Mouse (Mus musculus) forebrain, embryonic 12.5 days (tissue): ENCODE results near the gene Tex14. TPM values are rescaled to one million over a fixed set of nuclear protein-coding genes. Genes with fewer than 3 reads are reported as not detected.

Experiments
- ATAC-seq: fragments of 200-750 bp; cut with Nextera tagmentation; 2 replicates; pipeline ENCODE4 v1.8.0; 2017; ENCODE audit warnings: moderate TSS enrichment; ENCODE audit not compliant: low FRiP score
- H3K27ac ChIP-seq: fragments of 300-500 bp; sonication (generic); 2 replicates; pipeline ENCODE4 v1.5.1; 2016; ENCODE audit warnings: mild to moderate bottlenecking
- H3K27me3 ChIP-seq: fragments of 300-500 bp; sonication (generic); 2 replicates; pipeline ENCODE4 v1.6.1; 2016; ENCODE audit warnings: mild to moderate bottlenecking
- H3K36me3 ChIP-seq: fragments of 300-500 bp; sonication (generic); replicated peaks from 2 replicates; pipeline ENCODE4 v1.6.1; 2016; ENCODE audit warnings: mild to moderate bottlenecking
- H3K4me1 ChIP-seq: fragments of 300-500 bp; sonication (generic); 2 replicates; pipeline ENCODE4 v1.6.1; 2016
- H3K4me2 ChIP-seq: fragments of 300-500 bp; sonication (generic); 2 replicates; pipeline ENCODE4 v1.6.1; 2016; ENCODE audit warnings: mild to moderate bottlenecking, moderate library complexity
- H3K4me3 ChIP-seq: fragments of 300-500 bp; sonication (generic); replicated peaks from 2 replicates; pipeline ENCODE4 v1.5.1; 2016; ENCODE audit warnings: mild to moderate bottlenecking
- H3K9ac ChIP-seq: fragments of 300-500 bp; sonication (generic); 2 replicates; pipeline ENCODE4 v1.6.1; 2016; ENCODE audit warnings: mild to moderate bottlenecking
- H3K9me3 ChIP-seq: fragments of 300-500 bp; sonication (generic); 2 replicates; pipeline ENCODE4 v1.6.1; 2016
- WGBS: fragments of 180-500 bp; shearing (Covaris S2); methylation state at CpG from one replicate; pipeline ENCODE4 v1.1.7; 2016; 5-methylcytosine and 5-hydroxymethylcytosine counted together
- polyA plus RNA-seq: library from polyadenylated mRNA; unstranded; fragments of >200 nt; fragmentation: Nextera tagmentation; extraction: Ambion mirVana; gene quantifications from 2 replicates; pipeline ENCODE4 v1.2.1, GENCODE M21; 2016

Tex14 gene
- polyA plus RNA-seq, 1 experiment from 2014 or later, result 0.42 TPM

GRCm38 (mm10) chr11:87584711-87585505 is 180.0 kb downstream of the Tex14 start:
- no peak for ATAC-seq
- Histone ChIP-seq H3K4me2 (no peak overlapping the region), H3K4me3 (no peak overlapping the region), H3K27me3 (peaks cover 4% of the 10 kb centered on the region; the same call in 1 of the 2 replicates), H3K9me3 (no peaks in the 10 kb centered on the region), H3K9ac (no peak overlapping the region), H3K4me1 (peaks cover 12% of the 10 kb centered on the region), H3K27ac (no peak overlapping the region), H3K36me3 (no peaks in the 10 kb centered on the region)
- 88% methylated on average over 10 of the region's 10 CpGs for WGBS

GRCm38 (mm10) chr11:87587211-87587874 is 182.5 kb downstream of the Tex14 start:
- H3K9ac ChIP-seq, result no peak overlapping the region
- 91% methylated on average over 5 of the region's 5 CpGs for WGBS
- H3K36me3 ChIP-seq, result no peaks in the 10 kb centered on the region
- no peak for ATAC-seq
- H3K4me2 ChIP-seq, result no peak overlapping the region
- no peak overlapping the region for H3K4me3 ChIP-seq
- no peaks in the 10 kb centered on the region for H3K9me3 ChIP-seq
- peaks cover 20% of the 10 kb centered on the region for H3K4me1 ChIP-seq
- no peak overlapping the region for H3K27ac ChIP-seq
- H3K27me3 ChIP-seq, result no peaks in the 10 kb centered on the region

GRCm38 (mm10) chr11:87589605-87590004 is 184.7 kb downstream of the Tex14 start:
- Histone ChIP-seq H3K4me2 (0 out of 2 replicates have a peak overlapping the region, but pooled peaks have one; percentile 10), H3K9ac (no peak overlapping the region), H3K4me1 (peaks cover 41% of the 10 kb centered on the region), H3K4me3 (no peak overlapping the region), H3K36me3 (no peaks in the 10 kb centered on the region), H3K9me3 (no peaks in the 10 kb centered on the region), H3K27me3 (no peaks in the 10 kb centered on the region), H3K27ac (no peak overlapping the region)
- 86% methylated on average over 8 of the region's 8 CpGs for WGBS
- ATAC-seq, result no peak

GRCm38 (mm10) chr11:87590841-87591525 is 186.1 kb downstream of the Tex14 start:
- no peaks in the 10 kb centered on the region for H3K36me3 ChIP-seq
- WGBS, result 2% methylated on average over 25 of the region's 25 CpGs
- H3K4me1 ChIP-seq, result peaks cover 52% of the 10 kb centered on the region

GRCm38 (mm10) chr11:87591526-87592353 is 186.9 kb downstream of the Tex14 start, which contains the start of gene Mtmr4:
Gene Mtmr4 (plus strand): TSS chr11:87592162.
- Histone ChIP-seq H3K27me3 (no peaks in the 10 kb centered on the region), H3K4me2 (peak within 1 kb of the TSS; percentile 90), H3K9me3 (no peaks in the 10 kb centered on the region), H3K27ac (peak within 1 kb of the TSS; percentile 94), H3K36me3 (no peaks in the 10 kb centered on the region), H3K4me1 (peaks cover 60% of the 10 kb centered on the region), H3K9ac (peak within 1 kb of the TSS; percentile 83), H3K4me3 (peak within 1 kb of the TSS; percentile 66)
- ATAC-seq, result peak; percentile 98
- under 1% methylated on average over 61 of the region's 61 CpGs for WGBS

More at GRCm38 (mm10) chr11:87590841-87591525, 186.1 kb downstream of the Tex14 start:
- Histone ChIP-seq H3K9me3 (no peaks in the 10 kb centered on the region), H3K4me3 (peak overlapping the region; percentile 66), H3K9ac (peak overlapping the region; percentile 83), H3K27me3 (no peaks in the 10 kb centered on the region), H3K27ac (peak overlapping the region; percentile 82), H3K4me2 (peak overlapping the region; percentile 90)
- ATAC-seq, result no peak

DNA sequence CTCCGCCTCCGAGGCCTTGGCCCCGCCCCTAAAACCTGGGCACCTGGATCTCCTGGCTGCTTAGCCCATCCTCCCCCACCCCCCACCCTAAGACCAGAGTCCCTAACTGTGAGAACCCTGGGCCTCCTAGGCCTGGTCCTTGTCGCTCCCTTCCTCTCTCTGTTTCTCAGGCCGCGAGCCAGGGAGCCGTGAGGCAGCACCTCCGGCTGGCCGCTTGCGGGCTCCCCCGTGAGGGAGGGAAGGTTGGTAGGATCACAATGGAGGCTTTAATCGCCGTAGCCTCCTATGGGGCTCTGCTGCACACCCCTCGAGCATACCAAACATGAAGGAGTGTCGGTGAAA is 187.5 kb downstream of the Tex14 start:
- Histone ChIP-seq H3K27me3 (no peaks in the 10 kb centered on the region), H3K4me3 (peak overlapping the region; percentile 66), H3K4me1 (peaks cover 65% of the 10 kb centered on the region), H3K27ac (peak overlapping the region; percentile 94), H3K9me3 (no peaks in the 10 kb centered on the region), H3K4me2 (peak overlapping the region; percentile 66), H3K9ac (peak overlapping the region; percentile 77), H3K36me3 (peaks cover 5% of the 10 kb centered on the region)
- WGBS, result under 1% methylated on average over 15 of the region's 15 CpGs
- no peak for ATAC-seq

DNA sequence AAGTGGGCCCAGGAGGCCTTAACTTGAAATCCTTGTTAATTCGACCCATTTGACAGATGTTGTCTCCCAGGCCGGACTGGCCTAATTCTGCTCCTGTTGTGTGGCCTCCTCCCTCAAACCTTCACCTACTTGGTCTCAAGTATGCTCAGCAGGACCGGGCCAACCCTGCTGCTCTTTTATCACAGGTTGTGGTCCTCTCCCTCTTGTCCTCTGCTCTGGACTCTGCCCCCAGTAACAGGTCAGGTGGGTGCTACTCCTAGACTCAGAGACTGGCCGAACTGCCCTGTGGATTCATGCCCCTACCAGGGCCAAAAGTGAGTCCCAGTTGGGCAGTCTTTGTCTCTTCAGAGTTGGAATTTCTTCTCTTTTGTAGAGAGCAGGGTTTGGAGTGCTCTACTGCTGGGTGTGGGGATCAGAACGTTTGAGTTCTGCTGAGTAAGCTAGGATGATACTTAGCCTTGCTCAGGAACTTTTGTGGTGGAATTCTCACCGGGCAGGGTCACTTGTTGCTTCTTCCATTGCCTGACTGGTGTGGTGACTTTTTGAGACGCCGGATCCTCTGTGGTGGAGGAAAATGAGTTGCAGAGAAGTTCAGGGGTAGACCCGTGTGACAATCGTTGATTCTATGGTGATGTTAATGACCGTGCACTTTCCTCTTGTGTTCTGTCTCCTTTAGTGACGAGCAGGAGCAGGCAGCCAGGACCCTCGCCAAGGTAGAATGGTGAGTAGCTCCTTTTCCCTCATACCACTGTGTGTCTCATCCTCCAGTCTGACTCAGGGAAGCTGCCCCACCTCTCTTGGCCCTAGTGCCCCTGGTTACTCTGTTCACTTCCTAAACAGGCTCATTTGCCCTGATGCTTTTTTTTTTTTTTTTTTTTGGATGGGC is 188.1 kb downstream of the Tex14 start:
- no peaks in the 10 kb centered on the region for H3K9me3 ChIP-seq
- H3K9ac ChIP-seq, result peak overlapping the region; percentile 77
- no peaks in the 10 kb centered on the region for H3K27me3 ChIP-seq
- H3K4me1 ChIP-seq, result peaks cover 70% of the 10 kb centered on the region
- H3K4me2 ChIP-seq, result peak overlapping the region; percentile 66
- 39% methylated on average over 13 of the region's 13 CpGs for WGBS
- H3K36me3 ChIP-seq, result peaks cover 12% of the 10 kb centered on the region
- ATAC-seq, result no peak
- H3K4me3 ChIP-seq, result peak overlapping the region; percentile 66
- H3K27ac ChIP-seq, result peak overlapping the region; percentile 94

- H3K9me3 ChIP-seq, result no peaks in the 10 kb centered on the region
- peak overlapping the region; percentile 91 for H3K27ac ChIP-seq
- peak overlapping the region; percentile 81 for H3K4me3 ChIP-seq
- H3K9ac ChIP-seq, result peak overlapping the region; percentile 97
- H3K4me1 ChIP-seq, result peaks cover 57% of the 10 kb centered on the region
- H3K36me3 ChIP-seq, result peaks cover 36% of the 10 kb centered on the region
- peak overlapping the region; percentile 84 for H3K4me2 ChIP-seq
- under 1% methylated on average over 34 of the region's 37 CpGs for WGBS
- ATAC-seq, result peak; percentile 66
- H3K27me3 ChIP-seq, result no peaks in the 10 kb centered on the region
Measured at GRCm38 (mm10) chr11:87595327-87595841, 190.5 kb downstream of the Tex14 start.

DNA sequence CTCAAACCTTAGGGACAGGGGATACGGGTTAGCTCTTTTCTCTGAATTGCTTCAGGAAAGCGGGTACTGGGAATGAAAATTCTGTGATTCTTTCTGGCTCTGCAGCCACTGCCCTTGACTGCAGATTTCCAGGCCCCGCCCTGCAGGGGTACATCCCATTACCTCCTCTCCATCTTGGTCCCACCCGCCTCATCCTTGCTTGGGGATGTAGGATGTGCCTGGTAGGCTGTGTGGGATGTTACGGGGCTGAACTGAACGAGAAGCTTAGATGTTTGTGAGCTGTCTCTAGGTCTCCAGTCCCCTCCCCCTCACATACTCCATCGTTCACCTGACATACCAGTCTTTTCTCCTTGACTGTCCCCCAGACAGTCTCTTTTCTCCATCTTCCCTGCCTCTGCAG is 191.1 kb downstream of the Tex14 start:
- peak overlapping the region; percentile 81 for H3K4me3 ChIP-seq
- H3K9me3 ChIP-seq, result no peaks in the 10 kb centered on the region
- H3K27me3 ChIP-seq, result no peaks in the 10 kb centered on the region
- peak overlapping the region; percentile 97 for H3K9ac ChIP-seq
- peak overlapping the region; percentile 84 for H3K4me2 ChIP-seq
- H3K4me1 ChIP-seq, result peaks cover 51% of the 10 kb centered on the region
- 5% methylated on average over 7 of the region's 7 CpGs for WGBS
- H3K27ac ChIP-seq, result peak overlapping the region; percentile 91
- peaks cover 42% of the 10 kb centered on the region for H3K36me3 ChIP-seq
- no peak for ATAC-seq

- 21% methylated on average over 2 of the region's 2 CpGs for whole genome bisulfite sequencing
- peaks cover 47% of the 10 kb centered on the region for H3K36me3 ChIP-seq
Measured at GRCm38 (mm10) chr11:87596492-87596891, 191.6 kb downstream of the Tex14 start.

DNA sequence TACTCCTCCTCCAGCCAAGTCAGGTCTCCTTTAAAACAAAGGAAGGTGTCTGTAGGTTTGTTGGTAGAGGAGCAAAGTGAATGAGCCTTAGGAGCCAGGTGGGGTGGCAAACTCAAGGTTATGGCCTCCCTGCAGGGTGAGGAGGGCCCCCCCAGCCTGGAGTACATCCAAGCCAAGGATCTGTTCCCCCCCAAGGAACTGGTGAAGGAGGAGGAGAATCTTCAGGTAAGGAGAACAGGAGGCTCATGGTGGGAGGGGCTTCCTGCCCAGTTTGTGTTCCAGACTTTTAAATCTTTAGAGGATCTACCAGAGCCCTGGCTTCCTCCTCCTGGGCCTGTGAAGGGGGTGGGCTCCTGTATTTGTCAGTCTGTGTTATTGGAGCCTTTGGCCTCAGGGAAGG is 192.2 kb downstream of the Tex14 start:
- no peak for ATAC-seq
- H3K4me1 ChIP-seq, result peaks cover 51% of the 10 kb centered on the region
- H3K4me2 ChIP-seq, result peak overlapping the region; percentile 84
- H3K27me3 ChIP-seq, result no peaks in the 10 kb centered on the region
- H3K9me3 ChIP-seq, result no peaks in the 10 kb centered on the region
- H3K36me3 ChIP-seq, result peaks cover 53% of the 10 kb centered on the region
- H3K9ac ChIP-seq, result peak overlapping the region; percentile 97
- peak overlapping the region; percentile 81 for H3K4me3 ChIP-seq
- peak overlapping the region; percentile 91 for H3K27ac ChIP-seq

More at GRCm38 (mm10) chr11:87596492-87596891, 191.6 kb downstream of the Tex14 start:
- peak overlapping the region; percentile 91 for H3K27ac ChIP-seq
- H3K4me2 ChIP-seq, result peak overlapping the region; percentile 84
- peak overlapping the region; percentile 97 for H3K9ac ChIP-seq
- ATAC-seq, result no peak
- H3K9me3 ChIP-seq, result no peaks in the 10 kb centered on the region
- no peaks in the 10 kb centered on the region for H3K27me3 ChIP-seq
- H3K4me3 ChIP-seq, result peak overlapping the region; percentile 81
- peaks cover 51% of the 10 kb centered on the region for H3K4me1 ChIP-seq
